Mouse (Mus musculus) bone marrow macrophage, adult 2 months (primary cell): Measurements from ENCODE around the gene Gstm3. TPM values are rescaled to one million over a fixed set of nuclear protein-coding genes. Genes with fewer than 3 reads are reported as not detected.

ENCODE experiments used
- H3K27ac ChIP-seq: 2 replicates; pipeline ENCODE4 v1.5.1; 2012; ENCODE audit warnings: low read depth, low read length; ENCODE audit not compliant: insufficient read depth
- H3K4me1 ChIP-seq: 2 replicates; pipeline ENCODE4 v1.6.1; 2012; ENCODE audit warnings: low read length; ENCODE audit not compliant: control insufficient read depth, insufficient read depth
- H3K4me3 ChIP-seq: 2 replicates; pipeline ENCODE4 v1.5.1; 2012; ENCODE audit warnings: mild to moderate bottlenecking, low read length, moderate library complexity; ENCODE audit not compliant: insufficient read depth
- CTCF ChIP-seq: IDR thresholded peaks from 2 replicates; pipeline ENCODE4 v1.5.1; 2012; ENCODE audit warnings: low read depth, mild to moderate bottlenecking, low read length, moderate library complexity
- POLR2A ChIP-seq: IDR thresholded peaks from 2 replicates; pipeline ENCODE4 v1.6.1; 2012; ENCODE audit warnings: mild to moderate bottlenecking, low read depth, low read length, borderline replicate concordance
- polyA plus RNA-seq: library from polyadenylated mRNA; stranded (reverse); fragments of >200 nt; gene quantifications from 2 replicates; pipeline ENCODE4 v1.2.4, GENCODE M21; 2012; ENCODE audit not compliant: missing spikeins, insufficient read depth, insufficient read length

Gene Gstm3
- polyA plus RNA-seq, 1 experiment = not detected

DNA sequence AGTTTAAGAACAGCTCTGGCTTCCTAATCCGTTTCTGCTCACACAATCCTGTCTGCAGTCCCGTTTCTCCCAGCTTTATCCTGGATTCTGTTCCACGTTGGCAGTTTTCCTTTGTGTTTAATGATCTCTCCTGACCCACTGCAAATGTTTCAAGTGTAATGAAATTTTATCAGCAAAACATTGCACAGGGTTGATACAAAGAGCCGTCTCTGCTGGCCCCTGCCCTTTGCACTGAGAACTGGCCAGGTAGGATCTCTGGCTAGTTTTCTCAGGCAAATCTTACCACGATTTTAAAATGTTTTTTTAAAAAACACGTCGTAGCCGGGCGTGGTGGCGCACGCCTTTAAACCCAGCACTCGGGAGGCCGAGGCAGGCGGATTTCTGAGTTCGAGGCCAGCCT, 52.4 kb downstream of the Gstm3 start:
- TF ChIP-seq POLR2A (no peak), CTCF (no peak)
- Histone ChIP-seq H3K27ac (no peak overlapping the region), H3K4me1 (peaks cover 2% of the 10 kb centered on the region; the same call in 1 of the 2 replicates), H3K4me3 (no peak overlapping the region)

Other genes with a start within 250 kb of the Gstm3 start
- gene Csf1, start 208.8 kb downstream of the Gstm3 start, polyA plus RNA-seq = 6.3 and 7.6 TPM in 2 replicates
- gene Eps8l3, start 92.1 kb downstream of the Gstm3 start, polyA plus RNA-seq = not detected in 2 replicates
- gene Gstm5, start 73.5 kb downstream of the Gstm3 start, polyA plus RNA-seq = 19.6 and 24.6 TPM in 2 replicates
- 1.8 TPM in 1 of 2 replicates, not detected in the other for gene Gstm7, start 37.5 kb downstream of the Gstm3 start, polyA plus RNA-seq
- not detected in 2 replicates for gene Gstm6, start 25.5 kb downstream of the Gstm3 start, polyA plus RNA-seq
- gene Gstm2, start 17.2 kb upstream of the Gstm3 start, polyA plus RNA-seq = 4.5 and 4.7 TPM in 2 replicates
- gene Gstm1, start 48.7 kb upstream of the Gstm3 start, polyA plus RNA-seq = 313 and 329 TPM in 2 replicates
- 10.1 and 10.7 TPM in 2 replicates for gene Gstm4, start 75.6 kb upstream of the Gstm3 start, polyA plus RNA-seq
- 22.4 and 23.8 TPM in 2 replicates for gene Ampd2, start 117.4 kb upstream of the Gstm3 start, polyA plus RNA-seq
- not detected in 2 replicates for gene Gnat2, start 123.5 kb upstream of the Gstm3 start, polyA plus RNA-seq
- gene Gnai3, start 176.9 kb upstream of the Gstm3 start, polyA plus RNA-seq = 61.2 and 65.1 TPM in 2 replicates
- not detected in 2 replicates for gene Gpr61, start 185.6 kb upstream of the Gstm3 start, polyA plus RNA-seq
- gene Amigo1, start 217.1 kb upstream of the Gstm3 start, polyA plus RNA-seq = 3.3 and 5.7 TPM in 2 replicates
- gene Cyb561d1, start 231.9 kb upstream of the Gstm3 start, polyA plus RNA-seq = 10.1 and 11.6 TPM in 2 replicates
- gene Atxn7l2, start 241.7 kb upstream of the Gstm3 start, polyA plus RNA-seq = 5.6 and 6.4 TPM in 2 replicates